Mouse (Mus musculus) kidney, adult 2 months (tissue): Measurements from ENCODE around the gene 2810408A11Rik.

Source experiments
- CTCF ChIP-seq: fragments of 200-500 bp; conservative IDR thresholded peaks from 2 replicates; pipeline ENCODE4 v1.5.1; 2011; ENCODE audit warnings: low read depth, mild to moderate bottlenecking, control low read depth, low read length, moderate library complexity, mixed read lengths; ENCODE audit not compliant: insufficient read depth, insufficient read length
- POLR2A ChIP-seq: fragments of 200-500 bp; IDR thresholded peaks from one replicate; pipeline ENCODE4 v1.6.1; 2011; ENCODE audit warnings: low read depth, low read length, control low read depth

GRCm38 (mm10) chr11:69938401-69938979 lies 37.7 kb upstream of the 2810408A11Rik start:
- no peak for TF ChIP-seq POLR2A
- TF ChIP-seq CTCF = no peak
